Mouse (Mus musculus) kidney, postnatal 25 days (tissue): ENCODE data around the gene Gm20896.
"Not testable (repeated sequence)": the region's sequence is repeated elsewhere in the genome, so short reads cannot be mapped to it uniquely, and the experiment has no call there.

Source experiments
- DNase-seq, 2 experiments: peaks; one replicate each; pipeline ENCODE4 v3.0.0; 2021; ENCODE audit warnings: mixed read lengths in 2 of 2

The Gm20896 gene

DNA sequence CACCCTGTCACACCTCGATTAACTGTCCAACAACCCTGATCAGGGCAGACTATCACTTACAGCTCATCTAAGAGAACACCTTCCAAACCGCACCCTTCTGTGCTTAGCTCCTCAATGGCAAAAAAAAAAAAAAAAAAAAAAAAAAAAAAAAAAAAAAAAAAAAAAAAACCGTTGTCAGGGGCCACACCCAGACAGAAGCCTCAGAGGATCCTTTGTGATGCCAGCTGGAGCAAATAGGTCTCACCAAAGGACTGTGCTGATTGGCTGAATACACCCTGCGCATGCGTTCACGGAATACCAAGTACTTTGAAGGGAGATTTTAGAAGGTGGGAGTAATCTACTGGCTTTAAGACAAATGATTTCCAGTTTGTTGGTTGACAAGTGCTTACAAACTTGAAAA lies at the start of gene Gm20896:
Gene Gm20896 (minus strand): TSS at position 101 of the 400 bp plus-strand sequence.
- DNase-seq, result not testable (repeated sequence)
